Mouse (Mus musculus): Measurements from ENCODE around the gene Ms4a4d. TPM values are rescaled to one million over a fixed set of nuclear protein-coding genes. Genes with fewer than 3 reads are reported as not detected.
"Not testable (repeated sequence)": the region's sequence is repeated elsewhere in the genome, so short reads cannot be mapped to it uniquely, and the experiment has no call there.

The Ms4a4d gene
- polyA plus RNA-seq, 1 experiment from 2014 or later: 0.33 TPM

GRCm38 (mm10) chr19:11517373-11517772, 19.2 kb upstream of the Ms4a4d start:
- H3K9me3 ChIP-seq (replicated peaks); H3K27ac ChIP-seq (ENCODE audit: poor library complexity, severe bottlenecking); H3K4me3 ChIP-seq; H3K36me3 ChIP-seq; H3K4me1 ChIP-seq (replicated peaks); H3K9ac ChIP-seq; H3K4me2 ChIP-seq; ATAC-seq (ENCODE audit: insufficient number of reproducible peaks, low FRiP score); H3K27me3 ChIP-seq (replicated peaks): not testable (repeated sequence)
- 32% methylated on average over 1 of the region's 1 CpGs for WGBS

- H3K4me1 ChIP-seq (replicated peaks); H3K27me3 ChIP-seq (replicated peaks); H3K4me3 ChIP-seq; H3K36me3 ChIP-seq; H3K4me2 ChIP-seq; H3K27ac ChIP-seq (ENCODE audit: poor library complexity, severe bottlenecking); H3K9ac ChIP-seq; ATAC-seq (ENCODE audit: insufficient number of reproducible peaks, low FRiP score); H3K9me3 ChIP-seq (replicated peaks): not testable (repeated sequence)
- WGBS: 61% methylated on average over 2 of the region's 2 CpGs
Measured at GRCm38 (mm10) chr19:11518356-11518755, 18.2 kb upstream of the Ms4a4d start.

GRCm38 (mm10) chr19:11520146-11520545, 16.5 kb upstream of the Ms4a4d start:
- Histone ChIP-seq H3K4me2 (no peak overlapping the region), H3K9me3 (replicated peaks) (no peaks in the 10 kb centered on the region), H3K36me3 (no peaks in the 10 kb centered on the region), H3K27me3 (replicated peaks) (no peaks in the 10 kb centered on the region), H3K27ac (ENCODE audit: poor library complexity, severe bottlenecking) (no peak overlapping the region), H3K4me3 (no peak overlapping the region), H3K9ac (no peak overlapping the region), H3K4me1 (replicated peaks) (no peaks in the 10 kb centered on the region)
- WGBS: 79% methylated on average over 3 of the region's 3 CpGs
- no peak for ATAC-seq (ENCODE audit: insufficient number of reproducible peaks, low FRiP score)

- WGBS: 79% methylated on average over 1 of the region's 1 CpGs
- Histone ChIP-seq H3K4me1 (replicated peaks) (0 out of 2 replicates have a peak, but pooled peaks cover 2% of the 10 kb centered on the region), H3K4me3 (no peak overlapping the region), H3K9me3 (replicated peaks) (no peaks in the 10 kb centered on the region), H3K27me3 (replicated peaks) (no peaks in the 10 kb centered on the region), H3K27ac (ENCODE audit: poor library complexity, severe bottlenecking) (no peak overlapping the region), H3K36me3 (no peaks in the 10 kb centered on the region), H3K4me2 (no peak overlapping the region), H3K9ac (no peak overlapping the region)
- ATAC-seq (ENCODE audit: insufficient number of reproducible peaks, low FRiP score): no peak
Measured at GRCm38 (mm10) chr19:11533421-11533820, 3.2 kb upstream of the Ms4a4d start.

- 51% methylated on average over 2 of the region's 2 CpGs for WGBS
- H3K36me3 ChIP-seq: no peaks in the 10 kb centered on the region
- no peak overlapping the region for H3K9ac ChIP-seq
- H3K4me3 ChIP-seq: no peak overlapping the region
- no peaks in the 10 kb centered on the region for H3K27me3 ChIP-seq (replicated peaks)
- 0 out of 2 replicates have a peak, but pooled peaks cover 2% of the 10 kb centered on the region for H3K4me1 ChIP-seq (replicated peaks)
- H3K4me2 ChIP-seq: no peak overlapping the region
- no peak for ATAC-seq (ENCODE audit: insufficient number of reproducible peaks, low FRiP score)
- no peaks in the 10 kb centered on the region for H3K9me3 ChIP-seq (replicated peaks)
- H3K27ac ChIP-seq (ENCODE audit: poor library complexity, severe bottlenecking): no peak overlapping the region
Measured at GRCm38 (mm10) chr19:11533888-11534445, 2.6 kb upstream of the Ms4a4d start.

GRCm38 (mm10) chr19:11537336-11537735, 735 bp downstream of the Ms4a4d start:
- Histone ChIP-seq H3K27me3 (replicated peaks) (no peaks in the 10 kb centered on the region), H3K4me3 (no peak overlapping the region), H3K36me3 (no peaks in the 10 kb centered on the region), H3K27ac (ENCODE audit: poor library complexity, severe bottlenecking) (no peak overlapping the region), H3K9me3 (replicated peaks) (no peaks in the 10 kb centered on the region), H3K9ac (no peak overlapping the region), H3K4me1 (replicated peaks) (0 out of 2 replicates have a peak, but pooled peaks cover 2% of the 10 kb centered on the region), H3K4me2 (no peak overlapping the region)
- 0 out of 2 replicates have a peak, but pooled peaks have one; percentile 22 for ATAC-seq (ENCODE audit: insufficient number of reproducible peaks, low FRiP score)
- 9% methylated on average over 2 of the region's 2 CpGs for WGBS

- not testable (repeated sequence) for ATAC-seq (ENCODE audit: insufficient number of reproducible peaks, low FRiP score); H3K4me1 ChIP-seq (replicated peaks); H3K9ac ChIP-seq; H3K9me3 ChIP-seq (replicated peaks); H3K4me3 ChIP-seq; H3K27me3 ChIP-seq (replicated peaks); H3K36me3 ChIP-seq; H3K27ac ChIP-seq (ENCODE audit: poor library complexity, severe bottlenecking); H3K4me2 ChIP-seq
- 77% methylated on average over 1 of the region's 1 CpGs for WGBS
Measured at GRCm38 (mm10) chr19:11540166-11540821, 3.7 kb downstream of the Ms4a4d start.

GRCm38 (mm10) chr19:11544383-11544782, 7.8 kb downstream of the Ms4a4d start:
- H3K9me3 ChIP-seq (replicated peaks); H3K4me3 ChIP-seq; H3K4me1 ChIP-seq (replicated peaks); ATAC-seq (ENCODE audit: insufficient number of reproducible peaks, low FRiP score); H3K27ac ChIP-seq (ENCODE audit: poor library complexity, severe bottlenecking); H3K4me2 ChIP-seq; H3K27me3 ChIP-seq (replicated peaks); H3K9ac ChIP-seq; H3K36me3 ChIP-seq: not testable (repeated sequence)
- 75% methylated on average over 2 of the region's 2 CpGs for WGBS

- Histone ChIP-seq H3K4me2 (no peak overlapping the region), H3K9me3 (replicated peaks) (no peaks in the 10 kb centered on the region), H3K27me3 (replicated peaks) (no peaks in the 10 kb centered on the region), H3K4me3 (no peak overlapping the region), H3K4me1 (replicated peaks) (no peaks in the 10 kb centered on the region), H3K9ac (no peak overlapping the region), H3K36me3 (no peaks in the 10 kb centered on the region), H3K27ac (ENCODE audit: poor library complexity, severe bottlenecking) (no peak overlapping the region)
- ATAC-seq (ENCODE audit: insufficient number of reproducible peaks, low FRiP score): no peak
Measured at GRCm38 (mm10) chr19:11547911-11548310, 11.3 kb downstream of the Ms4a4d start.

GRCm38 (mm10) chr19:11554726-11555125, 18.1 kb downstream of the Ms4a4d start:
- WGBS: 77% methylated on average over 5 of the region's 5 CpGs
- Histone ChIP-seq H3K4me2 (no peak overlapping the region), H3K9me3 (replicated peaks) (no peaks in the 10 kb centered on the region), H3K36me3 (no peaks in the 10 kb centered on the region), H3K4me1 (replicated peaks) (no peaks in the 10 kb centered on the region), H3K27me3 (replicated peaks) (no peaks in the 10 kb centered on the region), H3K4me3 (no peak overlapping the region), H3K9ac (no peak overlapping the region), H3K27ac (ENCODE audit: poor library complexity, severe bottlenecking) (no peak overlapping the region)
- ATAC-seq (ENCODE audit: insufficient number of reproducible peaks, low FRiP score): no peak

GRCm38 (mm10) chr19:11559560-11559959, 23.0 kb downstream of the Ms4a4d start:
- not testable (repeated sequence) for H3K36me3 ChIP-seq; H3K4me2 ChIP-seq; H3K4me3 ChIP-seq; H3K9ac ChIP-seq; H3K9me3 ChIP-seq (replicated peaks); H3K27me3 ChIP-seq (replicated peaks); ATAC-seq (ENCODE audit: insufficient number of reproducible peaks, low FRiP score); H3K4me1 ChIP-seq (replicated peaks); H3K27ac ChIP-seq (ENCODE audit: poor library complexity, severe bottlenecking)

GRCm38 (mm10) chr19:11574965-11575364, 38.4 kb downstream of the Ms4a4d start:
- Histone ChIP-seq H3K27me3 (replicated peaks) (no peaks in the 10 kb centered on the region), H3K4me2 (no peak overlapping the region), H3K4me3 (no peak overlapping the region), H3K4me1 (replicated peaks) (no peaks in the 10 kb centered on the region), H3K36me3 (no peaks in the 10 kb centered on the region), H3K9ac (no peak overlapping the region), H3K27ac (ENCODE audit: poor library complexity, severe bottlenecking) (no peak overlapping the region), H3K9me3 (replicated peaks) (no peaks in the 10 kb centered on the region)
- ATAC-seq (ENCODE audit: insufficient number of reproducible peaks, low FRiP score): no peak
- 85% methylated on average over 8 of the region's 8 CpGs for WGBS

Data from heart, embryonic 12.5 days (tissue).